Mouse (Mus musculus): ENCODE results near the gene Pm20d1.

DNA sequence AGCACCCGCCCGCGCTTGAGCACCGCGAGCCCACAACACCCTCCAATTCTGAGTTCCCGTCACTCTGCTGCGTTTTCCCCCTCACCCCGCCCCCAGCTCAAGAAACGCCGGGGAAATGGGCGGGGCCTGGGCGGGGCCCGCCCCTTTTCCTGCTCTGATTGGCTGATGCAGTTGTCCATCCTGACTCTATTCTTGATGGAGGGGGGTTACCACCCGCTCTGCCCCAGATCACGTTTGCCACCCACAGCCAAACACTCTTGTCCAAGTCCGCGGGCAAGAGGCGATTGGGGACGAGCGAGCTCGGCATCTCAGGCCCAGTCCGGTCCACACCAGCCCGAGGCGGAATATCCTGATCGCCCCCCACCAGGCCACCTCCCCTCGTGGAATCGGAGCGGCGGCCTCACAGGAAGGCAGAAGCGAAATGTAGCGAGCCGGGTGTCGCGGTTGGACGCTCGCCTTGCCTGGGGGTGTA, 30.6 kb downstream of the Pm20d1 start:
- no peak for TF ChIP-seq CTCF (IDR thresholded peaks at IDR 0.05; ENCODE audit: low read depth)
- no peak for TF ChIP-seq EP300 (IDR thresholded peaks at IDR 0.05; ENCODE audit: low read depth)
